Mouse (Mus musculus) heart, embryonic 15.5 days (tissue): Measurements from ENCODE around the gene Sc5d. TPM values are rescaled to one million over a fixed set of nuclear protein-coding genes. Genes with fewer than 3 reads are reported as not detected.

Experiments
- ATAC-seq: fragments of 200-750 bp; cut with Nextera tagmentation; replicated peaks from 2 replicates; pipeline ENCODE4 v1.8.0; 2017; ENCODE audit warnings: low read depth, moderate TSS enrichment; ENCODE audit not compliant: insufficient number of reproducible peaks, insufficient read depth, low FRiP score
- H3K27ac ChIP-seq: fragments of 300-500 bp; sonication (generic); 2 replicates; pipeline ENCODE4 v1.5.1; 2015; ENCODE audit warnings: mild to moderate bottlenecking, inconsistent platforms
- H3K27me3 ChIP-seq: fragments of 300-500 bp; sonication (generic); 2 replicates; pipeline ENCODE4 v1.6.1; 2015; ENCODE audit warnings: inconsistent platforms
- H3K36me3 ChIP-seq: fragments of 300-500 bp; sonication (generic); 2 replicates; pipeline ENCODE4 v1.6.1; 2015; ENCODE audit warnings: mild to moderate bottlenecking, inconsistent platforms
- H3K4me1 ChIP-seq: fragments of 300-500 bp; sonication (generic); replicated peaks from 2 replicates; pipeline ENCODE4 v1.6.1; 2015; ENCODE audit warnings: inconsistent platforms
- H3K4me2 ChIP-seq: fragments of 300-500 bp; sonication (generic); 2 replicates; pipeline ENCODE4 v1.6.1; 2015; ENCODE audit warnings: inconsistent platforms, mild to moderate bottlenecking, moderate library complexity
- H3K4me3 ChIP-seq: fragments of 300-500 bp; sonication (generic); 2 replicates; pipeline ENCODE4 v1.5.1; 2015; ENCODE audit warnings: mild to moderate bottlenecking, inconsistent platforms
- H3K9ac ChIP-seq: fragments of 300-500 bp; sonication (generic); 2 replicates; pipeline ENCODE4 v1.6.1; 2015; ENCODE audit warnings: mild to moderate bottlenecking, inconsistent platforms
- H3K9me3 ChIP-seq: fragments of 300-500 bp; sonication (generic); replicated peaks from 2 replicates; pipeline ENCODE4 v1.6.1; 2016; ENCODE audit warnings: inconsistent platforms
- WGBS: fragments of 180-500 bp; shearing (Covaris S2); methylation state at CpG from one replicate; pipeline ENCODE4 v1.1.7; 2015; ENCODE audit warnings: mixed read lengths; 5-methylcytosine and 5-hydroxymethylcytosine counted together
- polyA plus RNA-seq: library from polyadenylated mRNA; unstranded; fragments of >200 nt; fragmentation: Nextera tagmentation; extraction: Ambion mirVana; gene quantifications from 2 replicates; pipeline ENCODE4 v1.2.1, GENCODE M21; 2015

The Sc5d gene
- polyA plus RNA-seq = 18.5 and 23.9 TPM in 2 replicates

DNA sequence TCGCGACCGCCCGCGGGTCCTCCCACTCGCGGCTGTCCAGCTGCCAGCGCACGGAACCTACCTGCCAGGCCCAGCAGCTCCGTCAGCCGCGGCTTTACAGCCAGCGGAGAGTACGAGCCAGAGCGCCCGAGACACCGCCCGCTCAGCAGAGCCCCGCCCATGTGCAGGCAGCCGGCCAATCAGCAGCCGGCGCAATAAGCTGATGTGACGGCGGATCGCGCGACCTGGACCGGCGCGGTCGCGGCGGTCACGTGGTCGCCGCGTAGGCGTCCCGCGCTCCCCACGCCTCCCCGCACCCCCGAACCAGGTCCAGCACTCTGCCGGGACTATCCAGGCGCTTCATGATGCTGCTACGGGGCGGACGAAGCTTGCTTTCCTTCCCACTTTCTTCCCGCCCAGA lies at the start of gene Sc5d:
Gene Sc5d, minus strand, starts transcription at position 112 of the 400 bp plus-strand sequence.
- Histone ChIP-seq H3K9me3 (no peaks in the 10 kb centered on the region), H3K9ac (peak within 1 kb of the TSS; percentile 76), H3K27ac (peak within 1 kb of the TSS; percentile 67), H3K4me1 (peaks cover 9% of the 10 kb centered on the region), H3K36me3 (peaks cover 4% of the 10 kb centered on the region), H3K4me2 (peak within 1 kb of the TSS; percentile 90), H3K27me3 (no peaks in the 10 kb centered on the region), H3K4me3 (peak within 1 kb of the TSS; percentile 78)
- peak; percentile 98 for ATAC-seq
- 1% methylated on average over 45 of the region's 49 CpGs for WGBS

DNA sequence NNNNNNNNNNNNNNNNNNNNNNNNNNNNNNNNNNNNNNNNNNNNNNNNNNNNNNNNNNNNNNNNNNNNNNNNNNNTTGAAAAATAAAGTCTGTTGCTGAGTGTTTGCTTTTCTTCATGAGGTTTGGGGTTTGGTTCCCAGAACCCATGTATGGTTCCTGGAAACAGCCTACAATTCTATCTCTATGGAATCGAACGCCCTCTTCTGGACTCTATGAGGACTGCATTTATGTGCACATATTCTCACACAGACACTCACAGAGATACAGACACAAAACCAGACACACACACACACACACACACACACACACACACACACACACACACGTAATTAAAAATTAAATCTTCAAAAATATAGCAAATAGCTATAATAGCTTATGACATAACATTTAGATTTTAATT lies 47.3 kb upstream of the Sc5d start:
- no peak overlapping the region for H3K9ac ChIP-seq
- no peak overlapping the region for H3K27ac ChIP-seq
- H3K27me3 ChIP-seq = no peaks in the 10 kb centered on the region
- 0 out of 2 replicates have a peak, but pooled peaks cover 2% of the 10 kb centered on the region for H3K4me1 ChIP-seq
- WGBS = 83% methylated on average over 3 of the region's 3 CpGs
- H3K4me2 ChIP-seq = no peak overlapping the region
- H3K9me3 ChIP-seq = no peaks in the 10 kb centered on the region
- H3K4me3 ChIP-seq = no peak overlapping the region
- H3K36me3 ChIP-seq = no peaks in the 10 kb centered on the region
- ATAC-seq = no peak

DNA sequence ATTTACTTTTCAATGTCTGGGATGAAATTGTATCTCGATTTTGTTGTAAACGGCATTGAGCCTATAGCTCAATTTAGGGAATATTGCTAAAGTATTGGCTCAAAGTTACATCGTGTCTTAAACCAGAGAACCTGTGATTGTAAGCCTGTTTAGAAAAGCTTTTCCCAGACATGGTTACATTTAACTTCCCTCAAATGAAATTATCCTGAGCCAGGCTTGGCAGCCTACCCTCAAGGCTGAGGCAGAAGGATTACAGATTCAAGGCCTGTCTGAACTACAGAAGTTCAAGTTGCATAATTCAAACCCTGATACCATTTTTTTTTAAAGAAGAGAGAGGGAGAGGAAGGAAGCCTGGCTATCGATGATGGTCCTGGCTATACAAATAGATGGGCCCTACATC lies 39.8 kb upstream of the Sc5d start:
- H3K27ac ChIP-seq = no peak overlapping the region
- no peak overlapping the region for H3K4me2 ChIP-seq
- H3K9ac ChIP-seq = no peak overlapping the region
- no peaks in the 10 kb centered on the region for H3K9me3 ChIP-seq
- 77% methylated on average over 4 of the region's 4 CpGs for WGBS
- no peak overlapping the region for H3K4me3 ChIP-seq
- no peak for ATAC-seq
- H3K27me3 ChIP-seq = no peaks in the 10 kb centered on the region
- H3K36me3 ChIP-seq = no peaks in the 10 kb centered on the region
- H3K4me1 ChIP-seq = no peaks in the 10 kb centered on the region

DNA sequence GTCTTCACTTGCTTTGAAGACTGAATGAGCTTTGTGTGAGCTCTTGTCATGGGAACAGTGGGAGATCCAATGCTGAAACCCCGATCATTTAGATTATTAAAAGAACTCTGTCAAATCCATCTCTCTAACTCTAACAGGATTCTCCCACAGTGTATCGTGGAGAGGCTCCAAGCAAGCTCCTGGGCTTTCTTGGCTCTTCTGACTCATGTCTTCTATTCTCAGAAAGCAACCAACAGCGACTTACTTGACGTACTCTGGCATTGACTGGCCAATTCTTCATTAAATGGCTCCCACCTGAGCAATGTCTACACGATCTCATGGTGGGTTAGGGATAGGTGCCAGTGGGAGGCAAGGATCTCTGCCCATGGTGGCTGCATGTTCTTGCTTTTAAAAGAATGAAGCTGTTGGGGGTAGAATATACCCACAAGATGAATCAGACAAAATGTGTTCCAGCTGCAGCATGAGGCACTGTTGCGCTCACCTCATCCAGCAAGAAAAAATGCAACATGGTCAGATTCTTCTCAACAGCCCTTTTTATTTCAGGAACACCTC lies 37.1 kb upstream of the Sc5d start:
- no peaks in the 10 kb centered on the region for H3K36me3 ChIP-seq
- no peak overlapping the region for H3K27ac ChIP-seq
- no peak overlapping the region for H3K9ac ChIP-seq
- no peaks in the 10 kb centered on the region for H3K27me3 ChIP-seq
- H3K4me2 ChIP-seq = no peak overlapping the region
- ATAC-seq = no peak
- H3K4me1 ChIP-seq = no peaks in the 10 kb centered on the region
- no peak overlapping the region for H3K4me3 ChIP-seq
- WGBS = 78% methylated on average over 6 of the region's 6 CpGs
- H3K9me3 ChIP-seq = no peaks in the 10 kb centered on the region

DNA sequence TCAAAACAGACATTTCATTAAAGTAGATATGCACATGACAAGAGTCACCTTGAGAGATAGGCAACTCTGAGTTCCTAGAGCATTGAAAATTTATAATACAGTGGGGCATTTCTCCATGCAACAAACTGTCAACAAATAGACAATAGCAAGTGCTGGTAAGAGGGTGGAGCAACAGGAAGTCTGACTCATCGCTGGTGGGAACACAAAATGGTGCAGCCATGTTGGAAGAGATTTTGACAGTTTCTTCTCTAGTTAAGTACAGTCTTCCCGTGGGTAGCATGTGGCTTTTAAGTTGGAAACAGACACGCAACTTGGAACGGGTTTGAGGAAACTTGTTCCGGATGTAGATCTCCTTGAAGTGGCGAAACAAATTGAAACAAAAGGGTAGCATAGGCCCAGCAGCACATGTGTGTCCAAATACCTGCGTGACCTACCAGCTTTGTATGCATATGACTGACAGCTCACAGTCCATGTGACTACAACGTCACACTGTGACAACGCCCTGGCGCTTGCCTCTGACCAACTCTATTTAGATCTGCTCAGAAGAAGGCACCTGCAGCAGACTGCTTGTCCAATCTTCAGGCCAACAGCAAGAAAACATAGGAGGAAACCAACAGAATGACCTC lies 32.4 kb upstream of the Sc5d start:
- no peak overlapping the region for H3K4me3 ChIP-seq
- no peaks in the 10 kb centered on the region for H3K36me3 ChIP-seq
- no peak overlapping the region for H3K27ac ChIP-seq
- H3K27me3 ChIP-seq = no peaks in the 10 kb centered on the region
- no peaks in the 10 kb centered on the region for H3K4me1 ChIP-seq
- 85% methylated on average over 10 of the region's 10 CpGs for WGBS
- no peaks in the 10 kb centered on the region for H3K9me3 ChIP-seq
- no peak overlapping the region for H3K4me2 ChIP-seq
- no peak for ATAC-seq
- H3K9ac ChIP-seq = no peak overlapping the region

DNA sequence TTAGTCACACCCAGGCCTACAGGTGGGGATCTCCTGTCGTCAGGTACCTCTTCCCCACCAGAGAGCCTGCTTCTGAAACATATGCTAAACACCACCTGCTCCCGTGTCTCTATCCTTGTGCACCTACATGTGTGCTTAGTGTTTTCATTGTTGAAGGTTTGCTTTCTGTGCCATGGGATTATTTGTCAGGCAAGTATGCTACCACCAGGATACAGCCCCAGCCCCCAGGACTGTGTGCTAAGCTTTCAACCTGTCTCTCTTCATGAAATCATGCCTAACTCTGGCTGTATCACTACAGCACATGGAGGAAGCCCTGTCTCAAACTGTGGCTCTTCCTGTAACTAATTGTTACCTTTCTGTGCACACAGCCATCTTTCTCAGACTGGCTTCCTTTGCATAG lies 30.1 kb upstream of the Sc5d start:
- WGBS = 67% methylated on average over 2 of the region's 2 CpGs
- Histone ChIP-seq H3K27me3 (no peaks in the 10 kb centered on the region), H3K36me3 (no peaks in the 10 kb centered on the region), H3K9me3 (no peaks in the 10 kb centered on the region), H3K27ac (no peak overlapping the region), H3K4me3 (no peak overlapping the region), H3K4me2 (no peak overlapping the region), H3K4me1 (no peaks in the 10 kb centered on the region), H3K9ac (no peak overlapping the region)
- no peak for ATAC-seq

DNA sequence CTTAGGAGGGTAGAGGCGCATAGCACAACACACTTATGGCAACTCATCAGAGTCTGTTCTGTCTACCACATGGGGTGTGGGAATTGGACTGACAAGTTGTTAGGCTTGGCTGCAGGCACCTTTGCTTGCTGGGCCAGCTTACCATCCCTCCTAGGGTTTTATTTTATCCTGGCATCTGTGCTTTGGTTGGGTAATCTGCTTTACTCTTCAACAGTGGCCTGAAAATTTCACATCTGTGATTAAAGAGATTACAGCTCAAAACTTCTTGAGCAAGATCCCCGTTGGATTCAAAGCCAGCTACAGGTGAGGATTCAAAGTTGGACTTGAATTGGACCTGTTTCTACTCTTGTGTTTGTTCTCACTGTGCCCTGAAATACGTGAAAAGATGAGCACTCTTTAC lies 29.5 kb upstream of the Sc5d start:
- 77% methylated on average over 3 of the region's 3 CpGs for WGBS
- H3K9ac ChIP-seq = no peak overlapping the region
- no peaks in the 10 kb centered on the region for H3K36me3 ChIP-seq

DNA sequence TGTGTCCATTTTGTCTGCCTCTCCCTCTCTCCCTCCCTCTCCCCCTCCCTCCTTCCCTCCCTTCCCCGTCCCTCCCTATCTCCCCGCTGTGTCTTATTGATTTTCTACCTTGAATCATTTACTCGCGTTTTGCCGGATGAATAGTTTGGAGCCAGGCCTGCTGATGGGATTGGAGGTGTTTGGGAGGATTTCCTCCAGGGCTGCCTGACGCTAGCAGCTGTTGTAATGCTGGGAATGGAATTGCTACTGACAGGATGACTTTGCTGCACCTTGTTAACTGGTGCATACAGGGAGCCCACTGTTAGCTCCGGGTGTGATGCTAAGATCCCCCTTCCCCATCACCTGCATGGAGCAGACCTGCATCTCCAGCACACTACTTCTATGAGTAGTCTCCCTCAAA lies 29.0 kb upstream of the Sc5d start:
- Histone ChIP-seq H3K27ac (no peak overlapping the region), H3K36me3 (no peaks in the 10 kb centered on the region), H3K4me1 (no peaks in the 10 kb centered on the region), H3K9ac (no peak overlapping the region), H3K9me3 (no peaks in the 10 kb centered on the region), H3K4me2 (no peak overlapping the region), H3K4me3 (no peak overlapping the region), H3K27me3 (no peaks in the 10 kb centered on the region)
- 61% methylated on average over 7 of the region's 7 CpGs for WGBS
- no peak for ATAC-seq

More for the DNA sequence above, 29.5 kb upstream of the Sc5d start:
- Histone ChIP-seq H3K4me1 (no peaks in the 10 kb centered on the region), H3K27me3 (no peaks in the 10 kb centered on the region), H3K27ac (no peak overlapping the region), H3K4me3 (no peak overlapping the region), H3K9me3 (no peaks in the 10 kb centered on the region), H3K4me2 (no peak overlapping the region)
- ATAC-seq = no peak

DNA sequence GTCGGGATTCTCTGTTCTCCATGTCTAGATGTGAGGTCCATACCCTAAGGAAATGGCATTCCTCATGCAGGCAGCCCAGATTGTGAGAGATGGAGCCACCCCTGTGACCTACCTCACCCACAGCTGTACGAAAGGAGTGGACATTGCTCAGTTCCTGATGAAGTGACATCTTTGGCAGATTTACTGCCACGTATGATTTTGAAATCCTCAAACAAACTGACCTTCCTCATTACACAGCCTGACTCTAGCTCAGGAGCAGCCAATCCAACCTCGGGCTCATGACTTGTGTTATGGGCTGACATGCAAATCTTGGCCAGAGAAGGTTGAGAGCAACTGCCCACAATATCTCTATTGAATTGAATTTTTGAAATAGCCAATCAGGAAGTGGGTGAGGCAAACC lies 15.6 kb upstream of the Sc5d start:
- Histone ChIP-seq H3K27me3 (no peaks in the 10 kb centered on the region), H3K9ac (no peak overlapping the region), H3K4me3 (no peak overlapping the region), H3K36me3 (no peaks in the 10 kb centered on the region), H3K4me1 (no peaks in the 10 kb centered on the region), H3K9me3 (no peaks in the 10 kb centered on the region), H3K27ac (no peak overlapping the region), H3K4me2 (no peak overlapping the region)
- WGBS = 58% methylated on average over 4 of the region's 4 CpGs
- ATAC-seq = no peak

DNA sequence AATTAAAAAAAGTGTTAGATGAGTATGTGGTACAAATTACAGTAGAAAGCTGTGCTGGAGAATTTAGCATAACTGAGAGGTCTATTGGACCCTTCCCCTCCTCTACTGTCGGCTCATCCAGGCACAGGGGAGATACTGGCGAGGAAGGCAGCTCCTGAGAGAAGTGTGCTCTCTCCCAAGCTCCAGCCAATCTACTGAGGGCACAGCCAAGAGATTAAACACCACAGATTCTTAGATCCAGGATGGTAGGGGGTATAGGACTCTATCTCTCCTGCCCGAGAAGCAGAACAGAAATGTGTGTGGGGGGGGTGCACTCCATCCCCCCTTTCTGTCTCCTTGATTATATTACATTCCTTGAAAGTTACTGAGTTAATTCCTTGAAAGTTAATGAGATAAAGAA lies 14.0 kb upstream of the Sc5d start:
- no peak overlapping the region for H3K4me2 ChIP-seq
- no peaks in the 10 kb centered on the region for H3K27me3 ChIP-seq
- ATAC-seq = no peak
- H3K9me3 ChIP-seq = no peaks in the 10 kb centered on the region
- no peak overlapping the region for H3K9ac ChIP-seq
- no peak overlapping the region for H3K4me3 ChIP-seq
- H3K36me3 ChIP-seq = no peaks in the 10 kb centered on the region
- H3K4me1 ChIP-seq = no peaks in the 10 kb centered on the region
- 59% methylated on average over 3 of the region's 3 CpGs for WGBS
- no peak overlapping the region for H3K27ac ChIP-seq

DNA sequence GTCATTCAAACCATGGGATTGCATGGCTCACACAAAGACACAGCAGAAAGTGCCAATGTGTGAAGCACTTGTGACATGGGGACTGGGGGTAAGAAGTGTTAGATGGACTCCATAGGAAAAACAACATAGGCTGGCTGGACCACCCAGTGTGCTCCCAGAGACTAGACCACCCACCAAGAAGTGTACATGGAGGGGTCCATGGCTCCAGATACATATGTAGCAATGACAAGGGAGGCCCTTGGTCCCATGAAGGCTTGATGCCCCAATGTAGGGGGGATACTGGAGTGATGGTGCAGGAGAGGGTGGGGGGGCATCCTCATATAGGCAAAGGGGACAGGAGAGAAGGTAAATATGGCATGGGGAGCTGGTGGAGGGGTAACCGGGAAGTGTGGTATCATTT lies 13.6 kb upstream of the Sc5d start:
- no peaks in the 10 kb centered on the region for H3K27me3 ChIP-seq
- no peak overlapping the region for H3K27ac ChIP-seq
- no peaks in the 10 kb centered on the region for H3K36me3 ChIP-seq
- H3K9me3 ChIP-seq = no peaks in the 10 kb centered on the region
- no peak for ATAC-seq
- WGBS = 88% methylated on average over 1 of the region's 1 CpGs
- H3K4me2 ChIP-seq = no peak overlapping the region
- H3K9ac ChIP-seq = no peak overlapping the region
- no peak overlapping the region for H3K4me3 ChIP-seq
- H3K4me1 ChIP-seq = no peaks in the 10 kb centered on the region

DNA sequence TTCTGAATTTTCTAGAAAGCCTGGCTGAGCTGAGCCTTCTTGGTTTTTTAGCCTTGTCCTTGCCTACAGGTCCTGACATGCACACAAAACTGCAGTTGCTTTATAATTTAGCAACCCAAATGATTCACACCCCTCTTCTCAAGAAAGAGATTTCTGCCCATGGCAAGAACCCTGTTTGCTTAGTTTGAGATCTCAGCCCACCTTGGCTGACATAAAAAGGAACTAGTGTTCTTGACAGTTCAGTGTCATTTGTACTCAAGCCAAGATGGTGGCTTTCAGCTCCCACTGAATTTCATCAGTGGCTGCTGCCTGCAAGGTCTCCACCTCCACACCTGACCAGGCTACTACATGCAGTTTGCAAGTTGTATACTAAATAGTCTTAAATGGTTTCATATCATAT lies 13.1 kb upstream of the Sc5d start:
- no peak for ATAC-seq
- Histone ChIP-seq H3K4me3 (no peak overlapping the region), H3K9ac (no peak overlapping the region), H3K27me3 (no peaks in the 10 kb centered on the region), H3K9me3 (no peaks in the 10 kb centered on the region), H3K4me1 (no peaks in the 10 kb centered on the region), H3K4me2 (no peak overlapping the region), H3K36me3 (no peaks in the 10 kb centered on the region), H3K27ac (no peak overlapping the region)
